10 mouse cellular contexts compared by ENCODE assay signal in the genomic region with DNA sequence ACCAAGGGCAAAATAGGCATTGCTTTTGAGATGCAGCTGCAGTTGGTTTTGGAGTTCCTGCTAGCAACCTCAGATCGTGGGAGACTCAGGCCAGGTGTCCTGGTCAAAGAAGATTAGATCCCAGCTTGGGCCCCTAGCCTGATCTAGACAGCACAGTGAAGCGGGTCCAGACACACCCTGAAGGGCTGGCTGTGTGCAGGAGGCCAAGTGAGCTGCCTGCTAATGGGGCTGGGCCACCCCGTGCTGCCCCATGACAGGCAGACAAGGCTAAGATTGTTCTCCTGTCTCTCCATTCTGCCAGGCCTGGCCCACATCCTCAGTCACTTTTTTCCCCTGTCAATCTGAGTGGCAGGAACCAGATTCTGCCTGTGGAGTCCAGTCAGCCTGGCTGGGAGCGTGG. TPM values are rescaled to one million over a fixed set of nuclear protein-coding genes. Genes with fewer than 3 reads are reported as not detected.
DNase-seq lines count a peak whose midpoint lies in the region; ATAC-seq and TF ChIP-seq lines count a peak whose summit lies in the region.
"Had no signal": no experiment of that assay in that cellular context is flagged by ENCODE, and none has a peak within 500 bp of the region (broad histone marks: within the 10 kb centered on the region; RNA-seq: fewer than 3 reads in every experiment).

No protein-coding gene starts in this region.

- 37% methylated on average over 4 of the region's 4 CpGs for WGBS in heart, adult 2 months
- 47% methylated on average over 4 of the region's 4 CpGs for WGBS in heart, embryonic 16.5 days
- 31% methylated on average over 4 of the region's 4 CpGs for WGBS in liver, embryonic 15.5 days (ENCODE audit: insufficient replicate concordance)
- WGBS in midbrain, embryonic 11.5 days = 69% methylated on average over 4 of the region's 4 CpGs

- H3K9me3 ChIP-seq in heart, embryonic 16.5 days (replicated peaks; ENCODE audit: control insufficient read depth, low read length) = no peaks in the 10 kb centered on the region
- H3K9me3 ChIP-seq in liver, embryonic 15.5 days (replicated peaks) = no peaks in the 10 kb centered on the region
- no peaks in the 10 kb centered on the region for H3K9me3 ChIP-seq in midbrain, embryonic 11.5 days (ENCODE audit: control insufficient read depth, low read length)

- peak; percentile 20; the same call in 1 of the 2 replicates for ATAC-seq in heart, embryonic 16.5 days (replicated peaks; ENCODE audit: extremely low read depth, insufficient read depth, low FRiP score)
- peak; percentile 94 for ATAC-seq in liver, embryonic 15.5 days (ENCODE audit: insufficient read depth)
- ATAC-seq in midbrain, embryonic 11.5 days (ENCODE audit: low FRiP score) = no peak

- TF ChIP-seq EP300 in heart, adult 2 months (IDR thresholded peaks at IDR 0.05; ENCODE audit: insufficient read depth, low read depth, low read length) = no peak

- peaks cover 2% of the 10 kb centered on the region; the same call in 1 of the 2 replicates for H3K4me1 ChIP-seq in heart, adult 2 months (ENCODE audit: control insufficient read depth, insufficient read depth, low read length)
- H3K4me1 ChIP-seq in heart, embryonic 16.5 days (ENCODE audit: control insufficient read depth, insufficient read depth, low read length) = peaks cover 21% of the 10 kb centered on the region
- peaks cover 75% of the 10 kb centered on the region for H3K4me1 ChIP-seq in liver, embryonic 15.5 days (replicated peaks)
- H3K4me1 ChIP-seq in midbrain, embryonic 11.5 days (ENCODE audit: control insufficient read depth, insufficient read depth, low read length) = no peaks in the 10 kb centered on the region

- no peak overlapping the region for H3K9ac ChIP-seq in heart, adult 2 months (ENCODE audit: low read depth, low read length)
- H3K9ac ChIP-seq in heart, embryonic 16.5 days (ENCODE audit: low read length) = no peak overlapping the region
- H3K9ac ChIP-seq in liver, embryonic 15.5 days = peak overlapping the region; percentile 56
- H3K9ac ChIP-seq in midbrain, embryonic 11.5 days (ENCODE audit: low read length) = no peak overlapping the region

- intact Hi-C loops in heart, adult 2 months (cut with DNase I) = no loop called here

- no peak overlapping the region for H3K4me3 ChIP-seq in heart, adult 2 months
- H3K4me3 ChIP-seq in heart, embryonic 16.5 days (ENCODE audit: low read length) = no peak overlapping the region
- peak overlapping the region; percentile 59 for H3K4me3 ChIP-seq in liver, embryonic 15.5 days (replicated peaks)
- H3K4me3 ChIP-seq in midbrain, embryonic 11.5 days (ENCODE audit: low read depth, low read length) = no peak overlapping the region

- H3K27ac ChIP-seq in heart, adult 2 months = no peak overlapping the region
- no peak overlapping the region for H3K27ac ChIP-seq in heart, embryonic 16.5 days (ENCODE audit: low read length)
- H3K27ac ChIP-seq in liver, embryonic 15.5 days (replicated peaks) = peak overlapping the region; percentile 94
- no peak overlapping the region for H3K27ac ChIP-seq in midbrain, embryonic 11.5 days (ENCODE audit: low read depth, low read length)

- H3K27me3 ChIP-seq in heart, adult 2 months (ENCODE audit: control insufficient read depth, insufficient read depth, low read length) = no peaks in the 10 kb centered on the region
- peaks cover 13% of the 10 kb centered on the region for H3K27me3 ChIP-seq in heart, embryonic 16.5 days (ENCODE audit: control insufficient read depth, insufficient read depth, low read length)
- peaks cover 36% of the 10 kb centered on the region for H3K27me3 ChIP-seq in liver, embryonic 15.5 days
- H3K27me3 ChIP-seq in midbrain, embryonic 11.5 days (ENCODE audit: control insufficient read depth, insufficient read depth, low read length) = peaks cover 14% of the 10 kb centered on the region

- no peaks in the 10 kb centered on the region for H3K36me3 ChIP-seq in heart, adult 2 months (ENCODE audit: control insufficient read depth, insufficient read depth, low read length)
- peaks cover 28% of the 10 kb centered on the region for H3K36me3 ChIP-seq in heart, embryonic 16.5 days (ENCODE audit: control insufficient read depth, insufficient read depth)
- H3K36me3 ChIP-seq in liver, embryonic 15.5 days (replicated peaks) = peaks cover 40% of the 10 kb centered on the region
- peaks cover 28% of the 10 kb centered on the region for H3K36me3 ChIP-seq in midbrain, embryonic 11.5 days (ENCODE audit: control insufficient read depth, insufficient read depth, low read length)

- no peaks in the 10 kb centered on the region for H3K79me2 ChIP-seq in heart, adult 2 months (replicated peaks; ENCODE audit: control insufficient read depth, insufficient read depth, low read length)

- no peak for TF ChIP-seq POLR2A in heart, adult 2 months (IDR thresholded peaks at IDR 0.05; ENCODE audit: insufficient read depth, low read depth, low read length)

- DNase-seq in heart, adult 11 months = peak; percentile 95
- DNase-seq in heart, adult 2 months = no peak
- DNase-seq in Muller cell, postnatal 12 days (ENCODE audit: inconsistent ontology term) = peak; percentile 68
- no peak for DNase-seq in gastrocnemius, adult 8-10 months (ENCODE audit: low spot score in 2 of 2)
- no peak for DNase-seq in urinary bladder, postnatal 10 days (ENCODE audit: low spot score)
- no peak for DNase-seq in midbrain, embryonic 11.5 days (ENCODE audit: low spot score, missing footprints)

- no peak overlapping the region for H3K4me2 ChIP-seq in heart, embryonic 16.5 days (ENCODE audit: low read depth, low read length)
- peak overlapping the region; percentile 80 for H3K4me2 ChIP-seq in liver, embryonic 15.5 days
- no peak overlapping the region for H3K4me2 ChIP-seq in midbrain, embryonic 11.5 days

- no peak for TF ChIP-seq CTCF in heart, adult 2 months (IDR thresholded peaks at IDR 0.05)

RNA-seq across cellular contexts. Expression of gene Paqr6, which starts 0.7 kb away (rescaled TPM):
- total RNA-seq in heart, adult 2 months (2021) = under 1 TPM; 0.44 to 0.57 TPM
- 5.0 and 7.5 TPM in 2 replicates for polyA plus RNA-seq in heart, adult 2 months (2012; rRNA removed)
- polyA plus RNA-seq in heart, embryonic 16.5 days (2015; fragmentation: Nextera tagmentation; extraction: Ambion mirVana) = 3.2 and 4.2 TPM in 2 replicates
- 5.4 and 6.2 TPM in 2 replicates for polyA plus RNA-seq in liver, embryonic 15.5 days (2015; fragmentation: Nextera tagmentation; extraction: Ambion mirVana)
- under 1 TPM; 0.15 to 0.94 (median 0.56) TPM for total RNA-seq in gastrocnemius, adult 8-10 months (2022)
- 0.15 and 0.29 TPM in 2 replicates for polyA plus RNA-seq in midbrain, embryonic 11.5 days (2014; fragmentation: Nextera tagmentation; extraction: Ambion mirVana)

RNA-seq across cellular contexts. Expression of gene Bglap3, which starts 8.8 kb away (rescaled TPM):
- total RNA-seq in heart, adult 2 months (2021) = not detected
- not detected in 2 replicates for polyA plus RNA-seq in heart, adult 2 months (2012; rRNA removed)
- polyA plus RNA-seq in heart, embryonic 16.5 days (2015; fragmentation: Nextera tagmentation; extraction: Ambion mirVana) = 0.21 TPM in 1 of 2 replicates, not detected in the other
- 0.28 and 0.71 TPM in 2 replicates for polyA plus RNA-seq in liver, embryonic 15.5 days (2015; fragmentation: Nextera tagmentation; extraction: Ambion mirVana)
- not detected for total RNA-seq in gastrocnemius, adult 8-10 months (2022)
- 0.08 and 0.12 TPM in 2 replicates for polyA plus RNA-seq in midbrain, embryonic 11.5 days (2014; fragmentation: Nextera tagmentation; extraction: Ambion mirVana)
- polyA plus RNA-seq: testis, adult 2 months had no signal

RNA-seq across cellular contexts. Expression of gene Bglap2, which starts 14.8 kb away (rescaled TPM):
- total RNA-seq in heart, adult 2 months (2021) = not detected
- 0.84 and 0.85 TPM in 2 replicates for polyA plus RNA-seq in heart, adult 2 months (2012; rRNA removed)
- not detected in 2 replicates for polyA plus RNA-seq in heart, embryonic 16.5 days (2015; fragmentation: Nextera tagmentation; extraction: Ambion mirVana)
- polyA plus RNA-seq in liver, embryonic 15.5 days (2015; fragmentation: Nextera tagmentation; extraction: Ambion mirVana) = 0.28 TPM in 1 of 2 replicates, not detected in the other
- not detected for total RNA-seq in gastrocnemius, adult 8-10 months (2022)
- polyA plus RNA-seq in midbrain, embryonic 11.5 days (2014; fragmentation: Nextera tagmentation; extraction: Ambion mirVana) = not detected in 2 replicates
- total RNA-seq: ES-E14 had no signal

RNA-seq across cellular contexts. Expression of gene Bglap, which starts 20.6 kb away (rescaled TPM):
- not detected for total RNA-seq in heart, adult 2 months (2021)
- polyA plus RNA-seq in heart, adult 2 months (2012; rRNA removed) = not detected in 2 replicates
- not detected in 2 replicates for polyA plus RNA-seq in heart, embryonic 16.5 days (2015; fragmentation: Nextera tagmentation; extraction: Ambion mirVana)
- polyA plus RNA-seq in liver, embryonic 15.5 days (2015; fragmentation: Nextera tagmentation; extraction: Ambion mirVana) = not detected in 2 replicates
- total RNA-seq in gastrocnemius, adult 8-10 months (2022) = not detected
- 0.48 TPM in 1 of 2 replicates, not detected in the other for polyA plus RNA-seq in midbrain, embryonic 11.5 days (2014; fragmentation: Nextera tagmentation; extraction: Ambion mirVana)
- total RNA-seq: ES-E14 had no signal
- polyA plus RNA-seq: testis, adult 2 months had no signal

RNA-seq across cellular contexts. Expression of gene Smg5, which starts 27.6 kb away (rescaled TPM):
- total RNA-seq in heart, adult 2 months (2021) = 10 to 100 TPM; 42.7 to 45.8 TPM
- 44.4 and 66.9 TPM in 2 replicates for polyA plus RNA-seq in heart, adult 2 months (2012; rRNA removed)
- polyA plus RNA-seq in heart, embryonic 16.5 days (2015; fragmentation: Nextera tagmentation; extraction: Ambion mirVana) = 50.1 and 51.0 TPM in 2 replicates
- polyA plus RNA-seq in liver, embryonic 15.5 days (2015; fragmentation: Nextera tagmentation; extraction: Ambion mirVana) = 31.8 and 38.3 TPM in 2 replicates
- total RNA-seq in gastrocnemius, adult 8-10 months (2022) = 10 to 100 TPM; 39.0 to 54.6 (median 44.5) TPM
- 45.8 and 46.8 TPM in 2 replicates for polyA plus RNA-seq in midbrain, embryonic 11.5 days (2014; fragmentation: Nextera tagmentation; extraction: Ambion mirVana)

Comparison
In these comparisons a context has a peak if more than half of its experiments do, and no peak if none do; other contexts are left out.
1. DNase-seq: peak in heart, adult 11 months (single experiment) and Muller cell, postnatal 12 days (single experiment); none in heart, adult 2 months (0 of 2), gastrocnemius, adult 8-10 months (0 of 2), urinary bladder, postnatal 10 days (single experiment) and midbrain, embryonic 11.5 days (single experiment).